Mouse (Mus musculus) lung, postnatal 0 days (tissue): ENCODE measurements at regions not wholly inside any gene's neighbourhood (a gene's known extent, or its start where the extent isn't known, plus 50 kb on each side); places are given as distances from the start of the nearest gene placed in this dataset.

Experiments used
- ATAC-seq: fragments of 200-750 bp; cut with Nextera tagmentation; 2 replicates; pipeline ENCODE4 v1.8.0; 2017; ENCODE audit warnings: moderate library complexity
- DNase-seq: peaks from one replicate; pipeline ENCODE4 v3.0.0-alpha.2; 2016; ENCODE audit warnings: low spot score
- H3K27ac ChIP-seq: fragments of 300-500 bp; sonication (generic); 2 replicates; pipeline ENCODE4 v1.5.1; 2014; ENCODE audit warnings: antibody characterized with exemption, mild to moderate bottlenecking, low read length, mixed read lengths
- H3K27me3 ChIP-seq: fragments of 300-500 bp; sonication (generic); replicated peaks from 2 replicates; pipeline ENCODE4 v1.6.1; 2014; ENCODE audit warnings: low read length, mixed read lengths; ENCODE audit not compliant: insufficient read depth
- H3K36me3 ChIP-seq: fragments of 300-500 bp; sonication (generic); 2 replicates; pipeline ENCODE4 v1.6.1; 2014; ENCODE audit warnings: low read length, mixed read lengths; ENCODE audit not compliant: insufficient read depth
- H3K4me1 ChIP-seq: fragments of 300-500 bp; sonication (generic); 2 replicates; pipeline ENCODE4 v1.6.1; 2014; ENCODE audit warnings: antibody characterized with exemption, low read depth, low read length, mixed read lengths; ENCODE audit not compliant: insufficient read depth
- H3K4me2 ChIP-seq: fragments of 300-500 bp; sonication (generic); replicated peaks from 2 replicates; pipeline ENCODE4 v1.6.1; 2014; ENCODE audit warnings: low read depth, mild to moderate bottlenecking, low read length, moderate library complexity, mixed read lengths
- H3K4me3 ChIP-seq: fragments of 300-500 bp; sonication (generic); 2 replicates; pipeline ENCODE4 v1.5.1; 2014; ENCODE audit warnings: low read depth, low read length
- H3K9ac ChIP-seq: fragments of 300-500 bp; sonication (generic); replicated peaks from 2 replicates; pipeline ENCODE4 v1.6.1; 2014; ENCODE audit warnings: low read depth, mild to moderate bottlenecking
- H3K9me3 ChIP-seq: fragments of 300-500 bp; sonication (generic); 2 replicates; pipeline ENCODE4 v1.6.1; 2016; ENCODE audit warnings: low read length, mixed read lengths
- CTCF ChIP-seq: IDR thresholded peaks from 2 replicates; pipeline ENCODE4 v1.5.1; 2016; ENCODE audit warnings: antibody characterized with exemption, mild to moderate bottlenecking
- EP300 ChIP-seq: IDR thresholded peaks from 2 replicates; pipeline ENCODE4 v1.6.1; 2016; ENCODE audit warnings: antibody characterized with exemption, mild to moderate bottlenecking, control low read depth
- WGBS: fragments of 180-500 bp; shearing (Covaris S2); extraction: QIAGEN DNeasy Blood & Tissue Kit; methylation state at CpG from one replicate; pipeline ENCODE4 v1.1.7; 2014; 5-methylcytosine and 5-hydroxymethylcytosine counted together

GRCm38 (mm10) chr9:83197013-83197412 is 50.5 kb upstream of the Hmgn3 start:
- H3K27ac ChIP-seq: no peak overlapping the region
- WGBS: 45% methylated on average over 5 of the region's 5 CpGs
- DNase-seq: peak; percentile 46

More at GRCm38 (mm10) chr9:83197013-83197412, 50.5 kb upstream of the Hmgn3 start:
- peak; percentile 60 for ATAC-seq
- Histone ChIP-seq H3K4me2 (no peak overlapping the region), H3K9me3 (no peaks in the 10 kb centered on the region), H3K36me3 (no peaks in the 10 kb centered on the region), H3K4me1 (no peaks in the 10 kb centered on the region), H3K9ac (no peak overlapping the region), H3K27me3 (no peaks in the 10 kb centered on the region), H3K4me3 (no peak overlapping the region)
- TF ChIP-seq EP300 (no peak), CTCF (no peak)
